Mouse (Mus musculus) right cerebral cortex, postnatal 36 days (tissue): ENCODE measurements at regions not wholly inside any gene's neighbourhood (a gene's known extent, or its start where the extent isn't known, plus 50 kb on each side); places are given as distances from the start of the nearest gene placed in this dataset.
"Not testable (repeated sequence)": the region's sequence is repeated elsewhere in the genome, so short reads cannot be mapped to it uniquely, and the experiment has no call there.

Source experiments
- DNase-seq, 2 experiments: peaks; one replicate each; pipeline ENCODE4 v3.0.0; 2022; ENCODE audit warnings: low spot score in 2 of 2, mixed read lengths in 1 of 2

DNA sequence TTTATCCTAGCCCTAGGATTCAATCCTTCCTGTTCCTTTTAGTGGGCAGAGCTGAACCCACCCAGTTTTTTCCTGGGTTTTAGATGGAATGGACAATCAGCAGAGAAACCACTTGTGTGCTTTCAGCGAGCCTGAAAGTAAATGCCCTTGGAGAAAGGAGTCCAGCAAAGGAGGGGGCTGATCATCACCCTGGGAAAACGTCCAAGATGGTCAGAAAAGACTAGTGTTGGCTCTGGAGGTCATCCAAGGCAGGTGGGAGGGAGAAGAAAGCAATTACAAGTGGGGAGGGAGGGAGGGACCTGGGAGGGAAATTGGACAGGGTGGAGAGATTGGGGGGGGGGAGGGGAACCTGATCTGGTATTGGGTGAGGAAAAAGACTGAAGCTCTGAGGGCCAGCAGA lies 55.6 kb upstream of the Zfp366 start:
- no peak for DNase-seq

GRCm38 (mm10) chr13:99128284-99128691 lies 56.3 kb upstream of the Zfp366 start:
- DNase-seq, result no peak

DNA sequence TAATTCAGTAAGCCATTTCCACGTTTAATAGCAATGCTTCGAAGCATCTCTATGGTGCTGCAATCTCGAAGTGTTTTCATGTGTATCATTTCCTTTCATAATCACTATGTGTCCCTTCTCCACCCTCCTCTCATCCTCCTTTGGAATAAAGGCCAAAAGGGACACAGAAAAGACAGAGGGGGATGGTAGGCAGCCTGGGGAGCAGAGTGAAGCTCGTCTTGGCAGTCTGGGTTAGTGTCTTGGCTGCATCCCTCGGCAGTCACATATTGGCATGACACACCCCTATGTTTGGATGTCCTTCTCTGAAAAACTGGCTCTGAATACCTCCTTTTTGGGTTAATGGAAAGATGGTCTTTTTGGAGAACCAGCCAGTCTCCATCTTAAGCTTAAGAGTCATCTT lies 56.9 kb upstream of the Zfp366 start:
- no peak for DNase-seq

GRCm38 (mm10) chr13:99126971-99127370 lies 57.7 kb upstream of the Zfp366 start:
- DNase-seq, result not testable (repeated sequence)

- DNase-seq, result no peak
Measured at GRCm38 (mm10) chr13:99126538-99126937, 58.1 kb upstream of the Zfp366 start.

GRCm38 (mm10) chr13:99125946-99126345 lies 58.7 kb upstream of the Zfp366 start:
- no peak for DNase-seq

- DNase-seq, result no peak
Measured at GRCm38 (mm10) chr13:99124894-99125570, 59.6 kb upstream of the Zfp366 start.

- no peak for DNase-seq
Measured at GRCm38 (mm10) chr13:99124141-99124540, 60.5 kb upstream of the Zfp366 start.

- DNase-seq, result no peak
Measured at GRCm38 (mm10) chr13:99123476-99124140, 61.0 kb upstream of the Zfp366 start.

DNA sequence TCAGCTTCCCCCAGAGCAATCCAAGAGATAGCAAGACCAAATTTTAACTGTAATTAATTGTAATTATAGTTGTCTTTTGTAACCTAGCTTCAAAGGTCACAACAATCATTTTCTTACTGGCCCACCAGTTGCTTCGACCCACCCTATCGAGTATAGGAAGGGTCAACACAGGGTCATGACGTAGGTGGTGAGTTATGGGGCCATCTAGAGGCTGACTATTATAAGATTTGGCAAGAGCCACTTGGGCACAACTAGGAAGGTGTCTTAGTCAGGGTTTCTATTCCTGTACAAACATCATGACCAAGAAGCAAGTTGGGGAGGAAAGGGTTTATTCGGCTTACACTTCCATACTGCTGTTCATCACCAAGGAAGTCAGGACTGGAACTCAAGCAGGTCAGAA lies 62.1 kb upstream of the Zfp366 start:
- not testable (repeated sequence) for DNase-seq

- no peak for DNase-seq
Measured at GRCm38 (mm10) chr13:99121096-99121495, 63.5 kb upstream of the Zfp366 start.

- DNase-seq, result no peak
Measured at GRCm38 (mm10) chr13:99119941-99120340, 64.7 kb upstream of the Zfp366 start.

DNA sequence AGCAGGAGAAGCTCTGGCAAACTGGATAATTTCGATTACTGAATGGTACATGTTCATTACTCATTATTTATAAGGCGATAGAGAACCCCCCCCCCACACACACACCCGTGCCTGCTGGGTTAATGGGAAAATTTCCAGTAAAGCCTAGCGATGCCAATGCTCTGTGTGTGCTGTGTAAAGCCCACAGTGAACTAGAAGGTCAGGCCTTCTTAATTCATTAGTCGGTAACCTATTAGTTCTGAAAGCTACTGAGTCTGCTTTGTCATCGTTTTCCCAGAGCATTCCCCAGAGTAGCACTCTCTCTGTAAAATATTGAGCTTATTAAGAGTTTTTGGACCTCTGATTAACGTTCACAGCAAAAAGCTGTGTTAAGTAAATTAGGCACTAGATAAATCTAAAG lies 65.7 kb upstream of the Zfp366 start:
- no peak for DNase-seq

DNA sequence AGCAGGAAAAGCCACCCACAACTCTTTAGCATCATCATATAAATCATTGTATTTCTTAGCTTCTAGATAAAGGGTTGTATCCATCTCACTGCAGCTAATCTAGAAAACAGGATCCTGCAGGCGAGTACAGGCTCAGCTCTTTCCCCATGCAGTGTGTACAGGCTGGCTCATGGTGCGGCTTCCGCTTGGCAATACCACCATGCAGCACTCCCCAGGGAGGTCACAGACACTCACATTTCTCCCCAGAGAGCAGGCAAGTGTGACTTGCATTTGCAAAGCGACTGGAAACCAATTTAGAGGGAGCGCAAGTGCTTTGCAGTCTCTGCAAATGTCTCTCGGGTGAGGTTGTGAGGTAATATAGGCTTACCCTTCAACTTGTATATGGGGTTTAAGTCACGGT lies 69.1 kb upstream of the Zfp366 start:
- no peak for DNase-seq

DNA sequence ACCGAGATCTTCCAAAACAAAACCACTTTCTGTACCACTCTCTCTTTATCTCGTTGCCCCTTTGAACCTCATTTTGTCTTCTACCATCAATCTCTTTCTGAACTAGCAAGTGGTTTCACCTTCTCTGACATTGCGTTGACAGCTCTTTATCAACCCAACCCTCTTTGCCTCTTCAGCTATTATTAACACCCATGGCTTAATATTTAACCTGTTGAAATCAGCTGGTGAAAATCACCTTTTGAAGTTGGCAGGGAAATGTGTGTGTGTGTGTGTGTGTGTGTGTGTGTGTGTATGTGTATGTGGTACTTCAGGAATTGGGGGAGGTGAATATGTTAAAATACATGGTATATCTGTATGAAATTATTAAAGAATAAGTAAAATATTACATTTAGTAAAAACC lies 70.1 kb upstream of the Zfp366 start:
- no peak for DNase-seq

GRCm38 (mm10) chr13:99111736-99112386 lies 72.8 kb upstream of the Zfp366 start:
- no peak for DNase-seq

- DNase-seq, result no peak
Measured at GRCm38 (mm10) chr13:99107983-99108382, 76.6 kb upstream of the Zfp366 start.

- no peak for DNase-seq
Measured at GRCm38 (mm10) chr13:99102089-99102681, 82.4 kb upstream of the Zfp366 start.

DNA sequence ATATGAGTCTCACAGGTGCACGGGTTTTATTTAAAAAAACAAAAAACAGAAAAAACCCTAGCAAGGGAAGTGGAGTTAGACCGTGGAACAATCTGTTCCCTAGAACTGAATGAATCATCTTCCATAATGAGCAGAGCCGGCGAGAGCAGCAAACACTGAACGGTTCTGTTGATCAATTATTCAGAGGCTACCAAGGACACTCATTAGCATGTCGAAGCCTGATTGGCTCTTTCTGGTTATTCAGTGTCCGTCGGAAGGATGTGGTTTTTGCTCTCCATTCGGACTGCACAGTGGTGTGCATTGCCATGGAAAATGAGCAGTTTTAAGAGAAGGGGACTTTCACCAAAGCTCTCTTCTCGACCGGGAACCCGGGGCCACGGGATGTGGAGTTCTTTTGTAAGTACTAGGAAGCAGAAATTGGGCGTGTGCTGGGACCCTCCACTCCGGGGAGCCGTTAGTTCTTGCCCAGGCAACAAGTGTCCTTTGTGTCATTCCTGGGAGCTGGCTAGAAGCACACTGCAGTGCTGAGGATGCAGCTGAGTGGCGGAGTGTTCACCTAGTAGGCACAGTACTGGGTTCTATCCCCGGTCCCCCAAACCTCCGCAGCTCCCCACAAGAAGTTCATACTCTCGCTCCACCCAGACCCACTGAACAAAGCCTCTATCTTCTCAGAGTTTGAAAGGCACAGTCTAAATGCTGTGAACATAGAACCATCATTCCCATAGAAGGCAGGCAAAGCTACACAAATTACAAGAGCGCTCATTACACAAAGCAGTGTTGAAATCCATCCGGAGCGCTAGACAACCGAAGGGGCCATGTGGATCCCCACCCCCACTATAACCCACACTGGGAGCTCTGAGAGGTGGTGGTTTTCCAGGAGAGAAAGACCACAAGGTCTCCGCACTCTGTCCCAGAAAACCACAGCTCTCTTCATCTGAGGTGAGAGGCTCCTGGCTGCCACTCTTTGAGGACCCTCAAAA lies 83.9 kb upstream of the Zfp366 start:
- peak; percentile 60 to 74 for DNase-seq

DNA sequence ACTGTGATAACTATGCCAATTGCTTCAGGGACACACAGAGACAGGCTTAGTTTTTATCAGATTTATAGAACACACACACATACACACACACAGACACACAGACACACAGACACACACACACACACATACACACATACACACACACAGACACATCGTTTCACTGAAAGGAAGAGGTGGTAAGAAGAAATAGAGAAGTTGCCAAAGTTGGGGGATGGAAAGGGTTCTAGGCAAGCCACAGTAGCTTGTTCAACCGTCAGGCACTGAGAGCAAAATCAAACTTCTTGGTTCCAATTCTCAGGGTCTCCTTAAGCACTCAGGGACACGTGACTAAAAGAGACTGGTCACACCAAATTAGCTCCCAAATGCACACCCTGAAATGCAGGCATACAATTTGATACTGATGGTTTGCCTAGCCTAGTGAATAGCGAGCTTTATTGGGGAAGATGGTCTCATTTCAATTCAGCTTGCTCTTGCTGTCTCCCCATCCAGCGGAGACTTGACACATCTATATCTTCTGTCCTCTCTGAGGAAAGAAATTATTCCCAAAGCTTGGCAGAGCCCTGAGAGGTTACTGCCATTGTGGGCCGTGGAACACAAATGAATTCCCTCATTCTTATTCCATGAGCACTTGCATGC lies 84.7 kb upstream of the Zfp366 start:
- no peak for DNase-seq

DNA sequence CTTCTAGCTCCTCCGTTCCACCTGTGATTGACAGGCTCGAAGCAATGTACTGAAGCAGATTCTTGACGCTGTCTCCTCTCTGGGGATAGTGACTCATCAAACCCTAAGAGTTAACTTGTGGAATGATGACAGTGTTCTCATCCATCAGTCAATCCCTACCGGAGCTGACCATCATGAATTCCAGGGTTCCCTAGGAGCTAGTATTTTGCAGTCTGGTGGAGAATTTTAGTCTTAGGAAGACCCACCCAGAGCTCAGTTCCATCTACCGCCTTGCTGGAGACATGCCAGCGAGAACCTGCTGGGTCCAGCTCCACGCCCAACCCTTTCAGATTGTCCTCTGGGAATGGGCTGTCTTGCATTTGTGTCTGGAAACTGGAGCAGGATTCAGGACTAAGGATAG lies 85.4 kb upstream of the Zfp366 start:
- DNase-seq, result no peak
